Mouse (Mus musculus) testis, adult 2 months (tissue): ENCODE results near the gene Slc38a7. TPM values are rescaled to one million over a fixed set of nuclear protein-coding genes. Genes with fewer than 3 reads are reported as not detected.
"Not testable (repeated sequence)": the region's sequence is repeated elsewhere in the genome, so short reads cannot be mapped to it uniquely, and the experiment has no call there.

Experiments
- H3K27ac ChIP-seq: fragments of 200-500 bp; 2 replicates; pipeline ENCODE4 v1.5.1; 2012; ENCODE audit warnings: low read depth, low read length; ENCODE audit not compliant: control insufficient read depth, insufficient read depth
- H3K27me3 ChIP-seq: fragments of 200-500 bp; 2 replicates; pipeline ENCODE4 v1.6.1; 2012; ENCODE audit warnings: mild to moderate bottlenecking, low read length, moderate library complexity; ENCODE audit not compliant: control insufficient read depth, insufficient read depth
- H3K36me3 ChIP-seq: fragments of 200-500 bp; 2 replicates; pipeline ENCODE4 v1.6.1; 2012; ENCODE audit warnings: mild to moderate bottlenecking, low read length; ENCODE audit not compliant: control insufficient read depth, insufficient read depth
- H3K4me1 ChIP-seq: fragments of 200-500 bp; 2 replicates; pipeline ENCODE4 v1.6.1; 2012; ENCODE audit warnings: low read length; ENCODE audit not compliant: control insufficient read depth, insufficient read depth
- H3K4me3 ChIP-seq: fragments of 200-500 bp; 2 replicates; pipeline ENCODE4 v1.5.1; 2012; ENCODE audit warnings: low read depth, mild to moderate bottlenecking, low read length, moderate library complexity, mixed read lengths; ENCODE audit not compliant: control insufficient read depth
- CTCF ChIP-seq: fragments of 200-500 bp; IDR thresholded peaks from 2 replicates; pipeline ENCODE4 v1.5.1; 2012; ENCODE audit warnings: low read depth, mild to moderate bottlenecking, inconsistent platforms, low read length, moderate library complexity; ENCODE audit not compliant: control insufficient read depth, insufficient read depth, insufficient replicate concordance
- POLR2A ChIP-seq: fragments of 200-500 bp; IDR thresholded peaks from 2 replicates; pipeline ENCODE4 v1.6.1; 2012; ENCODE audit warnings: low read depth, mild to moderate bottlenecking, inconsistent platforms, low read length, moderate library complexity; ENCODE audit not compliant: control insufficient read depth
- polyA plus RNA-seq: library from polyadenylated mRNA; depleted of rRNA; stranded (reverse); fragments of >200 nt; gene quantifications from 2 replicates; pipeline ENCODE4 v1.2.3, GENCODE M21; 2012; rRNA removed

Slc38a7 gene
- polyA plus RNA-seq, 1 experiment: 3.4 TPM

DNA sequence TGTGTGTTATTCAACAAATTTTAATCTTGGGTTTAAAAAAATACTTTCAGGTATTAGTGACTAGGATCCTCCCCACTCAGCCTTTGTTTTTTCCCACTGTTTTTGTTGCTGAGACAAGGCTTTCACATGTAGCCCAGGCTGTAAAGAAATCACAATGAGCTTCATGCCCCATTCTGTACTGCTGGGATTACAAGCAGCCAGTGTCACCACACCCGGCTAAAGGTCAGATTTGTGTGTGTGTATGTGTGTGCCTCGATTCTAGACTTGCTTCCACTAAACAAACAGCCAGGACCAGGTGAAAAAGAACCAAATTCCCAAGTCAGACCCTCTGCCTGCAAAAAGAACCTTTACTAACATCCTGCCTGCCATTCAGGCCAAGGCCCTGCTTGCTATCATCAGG is 47.9 kb downstream of the Slc38a7 start:
- Histone ChIP-seq H3K27me3 (no peaks in the 10 kb centered on the region), H3K36me3 (no peaks in the 10 kb centered on the region; the same call in 1 of the 2 replicates)
- TF ChIP-seq POLR2A (no peak), CTCF (no peak)

DNA sequence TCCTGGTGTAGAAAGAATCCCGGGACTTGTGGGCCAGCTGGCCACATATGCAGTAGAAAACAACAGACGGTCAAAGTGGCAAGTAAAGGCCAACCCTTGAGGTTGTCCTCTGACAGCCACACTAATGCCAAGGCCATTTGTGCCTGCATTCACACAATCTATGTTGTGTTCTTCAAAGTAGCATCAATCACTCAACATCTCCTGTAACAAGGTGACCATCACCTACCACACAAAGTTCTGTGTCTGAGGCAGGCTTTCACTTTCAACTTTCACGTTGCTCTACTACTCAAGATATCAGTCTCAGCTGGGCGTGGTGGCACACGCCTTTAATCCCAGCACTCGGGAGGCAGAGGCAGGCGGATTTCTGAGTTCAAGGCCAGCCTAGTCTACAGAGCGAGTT is 51.1 kb downstream of the Slc38a7 start:
- H3K27ac ChIP-seq: no peak overlapping the region
- H3K36me3 ChIP-seq: no peaks in the 10 kb centered on the region
- H3K27me3 ChIP-seq: no peaks in the 10 kb centered on the region
- TF ChIP-seq CTCF: no peak
- TF ChIP-seq POLR2A: no peak
- H3K4me3 ChIP-seq: no peak overlapping the region
- H3K4me1 ChIP-seq: peaks cover 7% of the 10 kb centered on the region; the same call in 1 of the 2 replicates

More for the DNA sequence above, 47.9 kb downstream of the Slc38a7 start:
- Histone ChIP-seq H3K4me1 (peaks cover 8% of the 10 kb centered on the region; the same call in 1 of the 2 replicates), H3K4me3 (peak overlapping the region; percentile 92), H3K27ac (no peak overlapping the region)

DNA sequence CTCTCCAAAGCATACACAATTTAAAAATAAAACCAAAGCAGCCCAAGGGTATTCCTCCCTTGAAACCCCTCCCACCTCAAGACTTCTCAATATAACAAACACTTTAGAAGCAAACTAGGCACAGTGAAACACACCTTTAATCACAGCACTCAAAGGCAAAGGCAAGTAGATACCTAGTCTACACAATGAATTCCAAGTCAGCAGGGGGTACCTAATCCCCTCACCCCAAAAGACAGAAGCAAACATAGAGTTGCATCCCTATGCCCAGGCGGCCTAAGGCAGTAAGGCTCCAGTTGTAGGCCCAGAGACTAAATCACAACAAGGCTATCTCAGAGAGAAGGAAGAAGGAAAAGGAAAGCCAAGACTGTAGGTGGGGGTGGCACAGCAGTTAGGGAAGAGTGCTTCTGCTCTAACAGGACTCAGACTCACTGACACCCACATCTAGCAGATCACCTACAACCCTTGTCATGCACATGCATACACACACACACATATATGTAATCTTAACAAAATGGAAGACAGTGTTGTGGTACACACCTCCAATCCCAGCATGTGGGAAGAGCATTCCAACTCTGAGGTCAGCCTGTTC is 51.8 kb downstream of the Slc38a7 start:
- Histone ChIP-seq H3K27me3 (no peaks in the 10 kb centered on the region), H3K27ac (no peak overlapping the region), H3K4me3 (no peak overlapping the region), H3K36me3 (no peaks in the 10 kb centered on the region), H3K4me1 (peaks cover 7% of the 10 kb centered on the region; the same call in 1 of the 2 replicates)
- no peak for TF ChIP-seq POLR2A
- TF ChIP-seq CTCF: no peak

DNA sequence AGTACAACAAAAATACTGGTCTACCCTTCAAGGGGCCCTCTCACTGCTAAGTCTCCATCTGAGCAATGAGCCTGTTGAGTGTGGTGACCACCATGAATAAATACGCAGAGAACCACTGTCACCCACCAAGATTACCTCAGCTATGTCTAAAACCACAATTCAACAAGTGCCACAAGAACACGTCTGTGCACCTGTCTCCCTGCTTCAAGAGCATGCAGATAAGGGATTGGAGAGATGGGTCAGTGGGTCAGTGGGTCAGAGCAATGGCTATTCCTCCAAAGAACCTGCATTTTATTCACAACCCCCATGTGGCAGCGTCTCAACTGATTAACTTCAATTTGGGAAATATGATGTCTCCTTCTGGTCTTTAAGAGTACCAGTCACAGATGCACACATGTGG is 53.0 kb downstream of the Slc38a7 start:
- Histone ChIP-seq H3K36me3 (no peaks in the 10 kb centered on the region), H3K27ac (no peak overlapping the region), H3K27me3 (no peaks in the 10 kb centered on the region), H3K4me1 (peaks cover 2% of the 10 kb centered on the region; the same call in 1 of the 2 replicates), H3K4me3 (no peak overlapping the region)
- TF ChIP-seq CTCF: no peak
- no peak for TF ChIP-seq POLR2A

DNA sequence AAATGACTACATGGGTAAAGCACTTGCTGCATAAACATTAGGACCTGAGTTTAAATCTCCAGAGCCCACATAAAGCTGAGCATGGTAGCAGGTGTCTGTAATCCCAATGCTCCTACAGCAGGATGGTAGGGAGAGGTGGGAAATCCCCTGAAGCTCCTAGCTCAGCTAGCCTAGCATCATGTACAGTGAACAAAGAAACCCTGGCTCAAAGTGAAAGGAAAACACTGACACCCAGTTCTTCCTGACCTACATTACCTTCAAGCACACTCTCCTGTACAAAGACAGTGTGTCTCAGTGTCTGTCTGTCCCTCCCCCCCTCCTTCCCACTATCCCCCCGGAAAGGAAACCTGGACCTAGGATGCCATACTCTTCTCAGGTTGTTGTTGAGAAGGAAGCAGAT is 53.4 kb downstream of the Slc38a7 start:
- H3K4me1 ChIP-seq: peaks cover 2% of the 10 kb centered on the region; the same call in 1 of the 2 replicates
- no peak overlapping the region for H3K27ac ChIP-seq
- H3K27me3 ChIP-seq: no peaks in the 10 kb centered on the region
- TF ChIP-seq POLR2A: no peak
- TF ChIP-seq CTCF: no peak
- no peaks in the 10 kb centered on the region for H3K36me3 ChIP-seq
- no peak overlapping the region for H3K4me3 ChIP-seq

DNA sequence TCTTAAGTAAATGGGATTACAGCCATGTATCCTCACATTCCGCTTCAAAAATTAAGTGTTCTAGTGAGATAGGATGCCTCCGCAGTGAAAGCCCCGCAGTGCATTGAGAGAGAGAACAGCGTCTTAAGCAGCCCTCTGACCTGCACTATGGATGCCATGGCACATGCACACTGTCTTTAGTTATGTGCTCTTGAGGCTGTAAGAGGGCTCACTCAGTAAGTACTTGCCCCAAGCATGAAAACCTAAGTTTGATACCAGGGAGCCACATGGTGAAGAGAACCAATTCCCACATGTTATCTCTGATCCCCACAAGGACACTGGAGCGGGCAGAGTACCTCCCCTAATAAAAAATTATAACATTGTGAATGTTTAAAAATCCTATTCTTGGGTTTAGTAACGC is 54.2 kb downstream of the Slc38a7 start:
- H3K27me3 ChIP-seq: no peaks in the 10 kb centered on the region
- no peak overlapping the region for H3K27ac ChIP-seq
- H3K36me3 ChIP-seq: no peaks in the 10 kb centered on the region
- TF ChIP-seq CTCF (no peak), POLR2A (no peak)
- no peak overlapping the region for H3K4me3 ChIP-seq
- H3K4me1 ChIP-seq: peaks cover 2% of the 10 kb centered on the region; the same call in 1 of the 2 replicates

DNA sequence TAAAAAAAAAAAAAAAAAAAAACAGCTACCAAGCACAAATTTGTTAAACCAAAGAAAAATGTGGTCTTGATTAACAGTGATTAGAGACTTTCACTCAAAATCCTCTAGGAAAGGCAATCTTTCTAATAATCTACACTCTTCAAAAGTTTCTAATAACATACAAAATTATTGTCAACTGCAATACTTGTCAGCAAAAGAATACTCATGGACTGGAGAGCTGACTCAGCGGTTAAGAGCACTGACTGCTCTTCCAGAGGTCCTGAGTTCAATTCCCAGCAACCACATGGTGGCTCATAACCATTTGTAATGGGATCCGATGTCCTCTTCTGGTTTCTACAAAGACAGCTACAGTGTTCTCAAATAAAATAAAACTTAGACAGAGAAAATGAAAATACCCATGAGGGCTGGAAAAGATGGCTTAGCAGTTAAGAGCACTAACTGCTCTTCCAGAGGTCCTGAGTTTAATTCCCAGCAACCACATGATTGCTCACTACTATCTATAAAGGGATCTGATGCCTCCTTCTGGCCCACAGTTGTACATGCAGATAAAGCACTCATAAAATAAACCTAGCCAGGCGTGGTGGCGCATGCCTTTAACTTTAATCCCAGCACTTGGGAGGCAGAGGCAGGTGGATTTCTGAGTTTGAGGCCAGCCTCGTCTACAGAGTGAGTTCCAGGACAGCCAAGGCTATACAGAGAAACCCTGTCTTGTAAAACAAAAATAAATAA is 57.8 kb downstream of the Slc38a7 start:
- H3K27me3 ChIP-seq, H3K4me3 ChIP-seq, H3K27ac ChIP-seq, H3K36me3 ChIP-seq, H3K4me1 ChIP-seq: not testable (repeated sequence)

Other genes starting within 250 kb of the Slc38a7 start
- gene Gins3, start 220.1 kb downstream of the Slc38a7 start, polyA plus RNA-seq: 1.3 and 1.5 TPM in 2 replicates
- gene Ndrg4, start 176.6 kb downstream of the Slc38a7 start, polyA plus RNA-seq: 23.7 and 26.2 TPM in 2 replicates
- 4.5 and 4.7 TPM in 2 replicates for gene Setd6, start 137.7 kb downstream of the Slc38a7 start, polyA plus RNA-seq
- 205 and 236 TPM in 2 replicates for gene Cnot1, start 46.1 kb downstream of the Slc38a7 start, polyA plus RNA-seq
- gene Sap18b, start 28.2 kb downstream of the Slc38a7 start, polyA plus RNA-seq: 47.0 and 58.8 TPM in 2 replicates
- 8.7 and 15.7 TPM in 2 replicates for gene Got2, start 35.0 kb upstream of the Slc38a7 start, polyA plus RNA-seq